In genomic region chrX:170008584-170008983, GRCm38 (mm10) we compare ENCODE assay signal across 8 mouse cellular contexts. TPM values are rescaled to one million over a fixed set of nuclear protein-coding genes. Genes with fewer than 3 reads are reported as not detected.
DNase-seq lines count a peak whose midpoint lies in the region; ATAC-seq and TF ChIP-seq lines count a peak whose summit lies in the region.
"Not testable (repeated sequence)": the region's sequence is repeated elsewhere in the genome, so short reads cannot be mapped to it uniquely, and the experiment has no call there.

No protein-coding gene starts in this region.

- H3K9me3 ChIP-seq in embryonic facial prominence, embryonic 10.5 days, result peaks cover 55% of the 10 kb centered on the region
- peaks cover 14% of the 10 kb centered on the region for H3K9me3 ChIP-seq in liver, postnatal 0 days (ENCODE audit: low read length)

- peak overlapping the region; percentile 0 for H3K27ac ChIP-seq in embryonic facial prominence, embryonic 10.5 days (replicated peaks)
- H3K27ac ChIP-seq in liver, postnatal 0 days (ENCODE audit: low read depth), result not testable (repeated sequence)

- H3K9ac ChIP-seq in liver, postnatal 0 days (replicated peaks), result not testable (repeated sequence)

- not testable (repeated sequence) for TF ChIP-seq EP300 in liver, postnatal 0 days (IDR thresholded peaks at IDR 0.05; ENCODE audit: low read depth)

- WGBS in embryonic facial prominence, embryonic 10.5 days, result 34% methylated on average over 3 of the region's 3 CpGs
- WGBS in liver, postnatal 0 days (ENCODE audit: insufficient replicate concordance), result 31% methylated on average over 3 of the region's 3 CpGs

- not testable (repeated sequence) for ATAC-seq in liver, postnatal 0 days

- peak; percentile 43 for DNase-seq in A20 (ENCODE audit: low read depth, low spot score)
- DNase-seq in adrenal gland, postnatal 14 days, result peak; percentile 44
- DNase-seq in embryonic facial prominence, embryonic 10.5 days (ENCODE audit: low spot score), result peak; percentile 43
- DNase-seq in heart, postnatal 4 days, result peak; percentile 62
- peak; percentile 20 to 71 for DNase-seq in kidney, postnatal 25 days
- DNase-seq in liver, postnatal 0 days, result peak; percentile 14
- DNase-seq in neural tube, embryonic 10.5 days (ENCODE audit: extremely low spot score, low spot score), result peak; percentile 45
- DNase-seq in testis, postnatal 14 days (ENCODE audit: low spot score), result peak; percentile 76

- peaks cover 14% of the 10 kb centered on the region for H3K36me3 ChIP-seq in embryonic facial prominence, embryonic 10.5 days (replicated peaks)
- H3K36me3 ChIP-seq in liver, postnatal 0 days (replicated peaks; ENCODE audit: insufficient read depth, low read length), result not testable (repeated sequence)

- not testable (repeated sequence) for TF ChIP-seq CTCF in liver, postnatal 0 days (IDR thresholded peaks at IDR 0.05; ENCODE audit: low read depth)

- not testable (repeated sequence) for H3K27me3 ChIP-seq in embryonic facial prominence, embryonic 10.5 days (replicated peaks; ENCODE audit: low read depth, poor library complexity, severe bottlenecking); liver, postnatal 0 days (ENCODE audit: insufficient read depth, low read length)

- H3K4me1 ChIP-seq in embryonic facial prominence, embryonic 10.5 days, result peaks cover 26% of the 10 kb centered on the region
- H3K4me1 ChIP-seq in liver, postnatal 0 days (ENCODE audit: insufficient read depth), result not testable (repeated sequence)

- H3K4me3 ChIP-seq in embryonic facial prominence, embryonic 10.5 days, result peak overlapping the region; percentile 56
- H3K4me3 ChIP-seq in liver, postnatal 0 days (ENCODE audit: low read depth, low read length), result peak overlapping the region; percentile 69; the same call in 1 of the 2 replicates

- H3K4me2 ChIP-seq in liver, postnatal 0 days (ENCODE audit: low read depth, low read length), result peak overlapping the region; percentile 60; the same call in 1 of the 2 replicates

RNA-seq across cellular contexts. Expression of gene Gm21887, which starts 0.9 kb away (rescaled TPM):
- 129 and 342 TPM in 2 replicates for total RNA-seq in adrenal gland, postnatal 14 days (2021)
- 259 and 324 TPM in 2 replicates for polyA plus RNA-seq in embryonic facial prominence, embryonic 10.5 days (2016; fragmentation: Nextera tagmentation; extraction: Ambion mirVana)
- 100 to 1,000 TPM in 1 of 2 experiments, 10 to 100 TPM in 1; 99.1 to 109 TPM for total RNA-seq in heart, postnatal 4 days (2021)
- 64.4 and 87.0 TPM in 2 replicates for polyA plus RNA-seq in liver, postnatal 0 days (2015; fragmentation: Nextera tagmentation; extraction: Ambion mirVana)

Comparison
In these comparisons a context has a peak if more than half of its experiments do, and no peak if none do; other contexts are left out.
1. DNase-seq: peak in every context shown above with its lines; median percentile 76 in testis, postnatal 14 days; 62 in heart, postnatal 4 days; 46 in kidney, postnatal 25 days; 45 in neural tube, embryonic 10.5 days; 44 in adrenal gland, postnatal 14 days; 43 in A20; 43 in embryonic facial prominence, embryonic 10.5 days; 14 in liver, postnatal 0 days.